ENCODE assay signal across 8 mouse cellular contexts in genomic region chrX:50590673-50591341, GRCm38 (mm10).
DNase-seq lines count a peak whose midpoint lies in the region; ATAC-seq lines count a peak whose summit lies in the region.

No protein-coding gene starts in this region.

- H3K9ac ChIP-seq in hindbrain, embryonic 11.5 days (ENCODE audit: low read depth, low read length) = no peak overlapping the region
- no peak overlapping the region for H3K9ac ChIP-seq in liver, embryonic 16.5 days (ENCODE audit: low read depth, low read length)

- peak; percentile 71 for DNase-seq in cerebellum, adult 8-10 months
- DNase-seq in cerebellum, adult 9-11 months = no peak
- DNase-seq in thymus, postnatal 0 days (ENCODE audit: low spot score) = peak; percentile 64
- no peak for DNase-seq in thymus, postnatal 10 days (ENCODE audit: low spot score in 2 of 2)
- DNase-seq in hindbrain, embryonic 11.5 days (ENCODE audit: low spot score) = peak; percentile 70
- peak; percentile 49 for DNase-seq in retina, postnatal 7 days (ENCODE audit: low read depth, low spot score)
- DNase-seq in c-Kit-positive CD71-positive TER-119-positive erythroid progenitor cells, embryonic 14.5 days (ENCODE audit: low spot score) = no peak

- no peak overlapping the region for H3K27ac ChIP-seq in hindbrain, embryonic 11.5 days (ENCODE audit: low read depth, low read length)
- no peak overlapping the region for H3K27ac ChIP-seq in liver, embryonic 16.5 days (ENCODE audit: low read length)

- no peaks in the 10 kb centered on the region for H3K36me3 ChIP-seq in hindbrain, embryonic 11.5 days (ENCODE audit: control insufficient read depth, insufficient read depth, low read length)
- no peaks in the 10 kb centered on the region for H3K36me3 ChIP-seq in liver, embryonic 16.5 days (ENCODE audit: control insufficient read depth, insufficient read depth)

- H3K9me3 ChIP-seq in hindbrain, embryonic 11.5 days (ENCODE audit: control insufficient read depth, low read length) = no peaks in the 10 kb centered on the region
- H3K9me3 ChIP-seq in liver, embryonic 16.5 days (replicated peaks; ENCODE audit: control insufficient read depth, low read length) = no peaks in the 10 kb centered on the region

- H3K27me3 ChIP-seq in hindbrain, embryonic 11.5 days (ENCODE audit: control insufficient read depth, insufficient read depth, low read length) = no peaks in the 10 kb centered on the region
- no peaks in the 10 kb centered on the region for H3K27me3 ChIP-seq in liver, embryonic 16.5 days (ENCODE audit: control insufficient read depth, insufficient read depth, low read depth, low read length)

- no peak overlapping the region for H3K4me3 ChIP-seq in hindbrain, embryonic 11.5 days (ENCODE audit: low read depth, low read length)
- peak overlapping the region; percentile 38 for H3K4me3 ChIP-seq in liver, embryonic 16.5 days (ENCODE audit: low read depth, low read length)

- ATAC-seq in hindbrain, embryonic 11.5 days (ENCODE audit: low FRiP score) = no peak
- ATAC-seq in liver, embryonic 16.5 days (ENCODE audit: low read depth) = no peak; the same call in 1 of the 2 replicates

- WGBS in hindbrain, embryonic 11.5 days = 75% methylated on average over 8 of the region's 8 CpGs
- WGBS in liver, embryonic 16.5 days (ENCODE audit: insufficient replicate concordance) = 66% methylated on average over 8 of the region's 8 CpGs

- H3K4me2 ChIP-seq in hindbrain, embryonic 11.5 days (replicated peaks; ENCODE audit: low read depth, low read length) = no peak overlapping the region
- H3K4me2 ChIP-seq in liver, embryonic 16.5 days (ENCODE audit: low read depth, low read length) = peak overlapping the region; percentile 36

- H3K4me1 ChIP-seq in hindbrain, embryonic 11.5 days (replicated peaks; ENCODE audit: control insufficient read depth, insufficient read depth, low read length) = no peaks in the 10 kb centered on the region
- H3K4me1 ChIP-seq in liver, embryonic 16.5 days (ENCODE audit: control insufficient read depth, low read depth, low read length) = no peaks in the 10 kb centered on the region

Comparison
In these comparisons a context has a peak if more than half of its experiments do, and no peak if none do; other contexts are left out.
1. DNase-seq: peak in cerebellum, adult 8-10 months (single experiment), thymus, postnatal 0 days (single experiment), hindbrain, embryonic 11.5 days (single experiment) and retina, postnatal 7 days (single experiment); none in cerebellum, adult 9-11 months (single experiment), thymus, postnatal 10 days (0 of 2) and c-Kit-positive CD71-positive TER-119-positive erythroid progenitor cells, embryonic 14.5 days (single experiment).